ENCODE assay signal across 9 mouse cellular contexts in the genomic region with DNA sequence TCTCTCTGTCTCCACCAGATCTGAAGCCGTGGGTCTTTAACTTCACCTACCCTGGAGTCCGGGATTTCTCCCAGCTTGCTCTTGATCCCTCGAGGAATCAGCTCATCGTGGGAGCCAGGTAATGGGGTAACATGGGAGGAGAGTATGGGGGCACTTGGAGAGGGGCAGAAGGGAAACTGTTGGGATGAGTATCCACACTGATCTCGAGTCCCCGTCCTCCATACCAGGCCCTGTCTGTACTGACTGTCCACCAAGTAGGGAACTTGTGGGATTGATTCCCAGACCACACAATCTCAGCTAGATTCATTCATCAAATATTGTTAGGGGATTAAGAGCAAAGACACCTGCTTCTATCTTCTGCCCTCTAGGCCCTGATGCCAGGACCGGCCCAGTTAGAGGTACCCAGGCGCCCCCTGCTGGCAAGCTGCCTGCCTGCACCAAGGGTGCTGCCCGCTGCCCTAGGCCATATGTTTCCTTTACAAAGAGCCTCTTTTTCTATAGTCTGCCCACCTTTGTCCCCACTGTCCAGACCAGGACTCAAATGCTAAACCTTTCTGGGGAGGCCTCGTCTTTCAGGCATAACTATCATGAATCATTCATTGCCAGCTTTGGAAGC.
DNase-seq lines count a peak whose midpoint lies in the region; ATAC-seq and TF ChIP-seq lines count a peak whose summit lies in the region.
"Had no signal": no experiment of that assay in that cellular context is flagged by ENCODE, and none has a peak within 500 bp of the region (broad histone marks: within the 10 kb centered on the region; RNA-seq: fewer than 3 reads in every experiment).

No protein-coding gene starts in this region.

- no peak overlapping the region for H3K4me3 ChIP-seq in MEL (ENCODE audit: control insufficient read depth in 1 of 2, insufficient read depth in 1 of 2, low read depth in 2 of 2, low read length in 2 of 2)
- no peak overlapping the region for H3K4me3 ChIP-seq in forebrain, embryonic 13.5 days
- no peak overlapping the region for H3K4me3 ChIP-seq in layer of hippocampus, adult 2 months
- H3K4me3 ChIP-seq: heart, embryonic 13.5 days had no signal

- no peak overlapping the region for H3K9ac ChIP-seq in MEL (ENCODE audit: control insufficient read depth, low read depth, low read length, poor library complexity, severe bottlenecking)
- no peak overlapping the region for H3K9ac ChIP-seq in forebrain, embryonic 13.5 days
- H3K9ac ChIP-seq: heart, embryonic 13.5 days had no signal

- TF ChIP-seq RAD21 in MEL (IDR thresholded peaks at IDR 0.05; ENCODE audit: low read depth, low read length): peak; percentile 64

- H3K27me3 ChIP-seq in MEL (ENCODE audit: control insufficient read depth in 1 of 2, insufficient read depth in 2 of 2, low read length in 2 of 2): no peaks in the 10 kb centered on the region
- no peaks in the 10 kb centered on the region for H3K27me3 ChIP-seq in forebrain, embryonic 13.5 days

- no peak overlapping the region for H3K27ac ChIP-seq in MEL (ENCODE audit: control insufficient read depth, low read depth, low read length)
- H3K27ac ChIP-seq in forebrain, embryonic 13.5 days: peak overlapping the region; percentile 21
- H3K27ac ChIP-seq in layer of hippocampus, adult 2 months: no peak overlapping the region
- H3K27ac ChIP-seq: heart, embryonic 13.5 days had no signal

- H3K36me3 ChIP-seq in MEL (ENCODE audit: control insufficient read depth in 1 of 2, insufficient read depth in 2 of 2, low read length in 2 of 2): no peaks in the 10 kb centered on the region
- peaks cover 48% of the 10 kb centered on the region for H3K36me3 ChIP-seq in forebrain, embryonic 13.5 days (ENCODE audit: poor library complexity, severe bottlenecking)
- H3K36me3 ChIP-seq: heart, embryonic 13.5 days had no signal

- peak; percentile 68 for ATAC-seq in forebrain, embryonic 13.5 days

- 34% methylated on average over 10 of the region's 10 CpGs for WGBS in forebrain, embryonic 13.5 days

- H3K9me3 ChIP-seq in MEL (replicated peaks; ENCODE audit: insufficient read depth, low read length): no peaks in the 10 kb centered on the region
- H3K9me3 ChIP-seq in forebrain, embryonic 13.5 days (replicated peaks): no peaks in the 10 kb centered on the region
- H3K9me3 ChIP-seq: heart, embryonic 13.5 days had no signal

- no peaks in the 10 kb centered on the region for H3K4me1 ChIP-seq in MEL (ENCODE audit: control insufficient read depth in 1 of 2, insufficient read depth in 2 of 2, low read length in 2 of 2)
- peaks cover 43% of the 10 kb centered on the region for H3K4me1 ChIP-seq in forebrain, embryonic 13.5 days

- peak; percentile 41 for DNase-seq in MEL (ENCODE audit: low read depth, low spot score)
- DNase-seq in c-Kit-positive CD71-positive TER-119-positive erythroid progenitor cells, embryonic 14.5 days (ENCODE audit: low spot score): peak; percentile 19
- peak; percentile 90 for DNase-seq in heart, postnatal 4 days
- DNase-seq in layer of hippocampus, adult 2 months (ENCODE audit: low spot score in 2 of 2): peak; percentile 53 to 84
- peak; percentile 71 for DNase-seq in lung, postnatal 25 days (ENCODE audit: low spot score)
- DNase-seq in right cerebral cortex, adult 2 months (ENCODE audit: low spot score in 2 of 2): peak; percentile 81
- DNase-seq in urinary bladder, postnatal 14 days (ENCODE audit: low spot score): peak; percentile 82

- TF ChIP-seq POLR2A in MEL (IDR thresholded peaks at IDR 0.05; ENCODE audit: control insufficient read depth in 1 of 2, insufficient read depth in 1 of 2, low read depth in 1 of 2, low read length in 2 of 2, poor library complexity in 1 of 2): no peak

- no peaks in the 10 kb centered on the region for H3K79me2 ChIP-seq in MEL (ENCODE audit: control insufficient read depth, insufficient read depth, low read length, poor library complexity)

- TF ChIP-seq CTCF in MEL (IDR thresholded peaks at IDR 0.05 in 2 of 3, conservative IDR thresholded peaks at IDR 0.05 in 1 of 3; ENCODE audit: control insufficient read depth in 1 of 3, insufficient read depth in 1 of 3, low read depth in 2 of 3, low read length in 3 of 3, poor library complexity in 1 of 3, severe bottlenecking in 1 of 3): peak; percentile 66 to 95 (median 77); a peak in 5 of 6 replicates
- peak; percentile 98 for TF ChIP-seq CTCF in layer of hippocampus, adult 2 months (conservative IDR thresholded peaks at IDR 0.05)

- TF ChIP-seq EP300 in MEL (IDR thresholded peaks at IDR 0.05; ENCODE audit: low read depth in 1 of 2, low read length in 2 of 2): no peak

- H3K4me2 ChIP-seq in forebrain, embryonic 13.5 days: no peak overlapping the region
- H3K4me2 ChIP-seq: heart, embryonic 13.5 days had no signal

TF ChIP-seq in MEL, 35 proteins besides CTCF, POLR2A, EP300 and RAD21:
- TF ChIP-seq CHD1 (IDR thresholded peaks at IDR 0.05; ENCODE audit: low read depth, low read length) (no peak), SMC3 (IDR thresholded peaks at IDR 0.05; ENCODE audit: low read depth, low read length) (peak; percentile 88), ZC3H11A (IDR thresholded peaks at IDR 0.05; ENCODE audit: low read depth, low read length) (peak; percentile 74)

Comparison
In these comparisons a context has a peak if more than half of its experiments do, and no peak if none do; other contexts are left out.
1. DNase-seq: peak in every context shown above with its lines; median percentile 90 in heart, postnatal 4 days; 82 in urinary bladder, postnatal 14 days; 81 in right cerebral cortex, adult 2 months; 71 in lung, postnatal 25 days; 68 in layer of hippocampus, adult 2 months; 41 in MEL; 19 in c-Kit-positive CD71-positive TER-119-positive erythroid progenitor cells, embryonic 14.5 days.